Mouse (Mus musculus): ENCODE measurements around the gene 2010111I01Rik. TPM values are rescaled to one million over a fixed set of nuclear protein-coding genes. Genes with fewer than 3 reads are reported as not detected.

2010111I01Rik gene
- total RNA-seq, 1 experiment from 2014 or later, result 66.2 TPM

DNA sequence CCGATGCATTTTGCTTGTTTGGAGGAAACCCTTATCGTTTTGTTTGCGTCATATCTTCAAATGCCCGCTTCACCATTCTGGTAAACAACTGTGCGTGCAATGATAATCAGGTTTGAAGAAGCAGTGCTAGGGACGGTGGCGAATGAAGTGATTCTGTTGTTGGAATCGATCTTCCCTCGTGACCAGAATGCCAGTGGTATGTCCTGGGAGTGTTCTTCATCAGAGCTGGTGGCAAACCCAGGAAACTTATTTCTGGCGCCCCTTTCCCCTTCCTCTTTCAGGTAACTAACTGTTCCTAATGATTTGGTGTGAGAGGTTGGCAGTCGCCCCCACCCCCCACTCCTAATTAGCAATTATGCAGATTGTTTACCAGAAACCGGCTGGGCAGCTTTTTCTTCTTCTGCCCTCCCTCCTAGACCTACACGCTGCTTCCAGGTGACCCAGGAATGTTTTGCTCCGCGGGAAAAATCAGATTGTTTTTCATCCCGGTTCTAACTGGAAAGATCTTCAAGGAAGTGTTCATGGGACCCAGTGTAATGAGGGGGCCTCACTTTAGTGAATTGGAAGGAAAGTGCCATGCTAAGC, 307.4 kb downstream of the 2010111I01Rik start:
- no peak for ATAC-seq (replicated peaks; ENCODE audit: low read depth, poor library complexity, severe bottlenecking)

DNA sequence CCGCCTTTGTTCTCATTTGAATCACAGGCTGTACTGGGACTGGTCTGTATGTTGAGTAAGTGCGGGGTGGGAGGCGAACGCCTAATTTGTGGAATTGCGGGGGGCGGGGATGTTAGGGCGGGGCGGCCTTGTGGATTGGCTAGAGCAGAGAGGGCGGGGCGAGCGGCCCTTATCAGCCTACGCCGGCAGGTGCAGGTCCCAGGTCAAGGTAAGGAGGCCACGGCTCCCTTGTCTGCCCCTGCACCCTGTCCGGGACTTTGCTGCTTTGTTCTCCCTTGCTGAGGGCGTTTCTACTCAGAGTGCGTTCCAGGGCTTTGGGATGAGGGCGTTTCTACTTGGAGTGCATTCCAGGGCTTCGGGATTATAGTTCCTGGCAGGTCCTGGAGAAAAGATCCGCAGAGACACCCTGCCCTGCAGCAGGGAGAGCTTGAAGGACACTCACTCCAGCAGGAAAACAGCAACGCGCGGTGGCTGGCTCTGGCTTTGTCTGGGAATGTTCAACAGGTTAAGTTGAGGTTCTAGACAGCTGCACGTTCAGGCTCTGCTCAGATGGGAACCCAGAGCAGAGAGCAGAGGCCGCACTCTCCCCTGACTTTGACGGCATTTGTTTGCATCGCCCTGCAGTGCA, 308.0 kb downstream of the 2010111I01Rik start:
- no peak for ATAC-seq (replicated peaks; ENCODE audit: low read depth, poor library complexity, severe bottlenecking)

DNA sequence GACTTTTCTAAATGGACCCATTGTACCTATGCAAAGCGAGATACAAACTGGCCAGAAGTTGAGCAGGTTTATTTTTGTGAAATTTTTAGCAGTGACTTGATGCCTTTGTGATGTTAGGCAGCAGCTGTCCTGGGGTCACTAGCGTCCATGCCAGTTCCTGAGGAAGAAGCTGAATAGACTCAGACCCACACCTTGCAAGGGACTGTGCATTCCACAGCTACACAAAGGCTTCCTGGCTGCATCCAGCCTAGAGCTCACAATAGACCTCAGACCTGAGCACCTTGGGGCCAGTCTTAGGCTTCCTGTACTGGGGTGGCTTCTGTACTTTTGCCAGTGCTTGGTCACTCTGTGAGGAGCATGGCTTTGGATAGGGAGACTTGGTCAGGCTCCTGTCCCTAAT, 309.2 kb downstream of the 2010111I01Rik start:
- ATAC-seq (replicated peaks; ENCODE audit: low read depth, poor library complexity, severe bottlenecking), result no peak

DNA sequence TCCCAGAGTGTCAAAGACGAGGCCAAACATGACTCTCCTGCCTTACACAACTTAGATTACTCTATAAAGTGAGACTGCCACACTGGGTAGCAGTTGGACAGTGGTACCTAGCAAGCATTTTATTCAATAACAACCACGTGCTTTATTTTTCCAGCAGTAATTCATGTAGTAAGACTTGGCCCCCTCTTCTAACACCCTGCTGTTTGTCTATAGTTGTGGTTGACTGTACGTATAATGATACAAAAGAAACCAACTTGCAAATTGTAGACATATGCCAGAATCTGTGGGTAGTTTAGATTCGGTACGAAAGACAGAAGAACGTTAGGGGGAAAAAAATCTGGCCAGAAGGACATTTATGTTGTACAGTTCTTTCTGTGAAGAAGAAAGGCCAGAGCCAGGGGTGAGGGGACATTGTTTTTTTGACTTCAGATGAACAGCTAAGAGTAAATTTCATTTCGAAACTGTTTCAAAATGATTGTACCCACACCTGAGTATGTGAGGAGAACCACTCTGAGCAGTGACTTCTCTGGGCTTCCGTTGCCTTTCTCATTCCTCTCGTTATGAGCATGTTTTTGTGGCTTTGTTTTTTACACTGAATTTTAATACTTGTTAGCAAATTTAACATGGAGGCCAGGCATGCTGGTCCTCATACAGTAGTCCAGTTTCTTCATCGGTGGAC, 309.9 kb downstream of the 2010111I01Rik start:
- ATAC-seq (replicated peaks; ENCODE audit: low read depth, poor library complexity, severe bottlenecking), result no peak

DNA sequence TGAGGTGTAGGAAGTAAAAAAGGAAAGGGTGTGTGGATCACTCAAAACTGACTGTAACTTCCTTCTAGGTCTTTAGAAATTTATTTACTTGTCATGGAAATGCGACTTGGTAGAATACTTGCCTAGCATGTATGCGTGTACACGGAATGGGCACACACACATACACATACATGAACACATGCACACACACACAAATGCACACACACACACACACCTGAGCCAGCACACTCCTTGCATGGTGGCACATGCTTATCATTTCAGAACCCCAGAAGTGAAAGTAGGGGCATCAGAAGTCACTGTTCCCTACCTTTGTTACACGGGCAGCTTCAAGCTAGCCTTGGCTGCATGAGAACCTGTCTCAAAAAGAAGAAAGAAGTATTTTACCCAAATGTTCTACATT, 311.7 kb downstream of the 2010111I01Rik start:
- ATAC-seq (replicated peaks; ENCODE audit: low read depth, poor library complexity, severe bottlenecking), result no peak

DNA sequence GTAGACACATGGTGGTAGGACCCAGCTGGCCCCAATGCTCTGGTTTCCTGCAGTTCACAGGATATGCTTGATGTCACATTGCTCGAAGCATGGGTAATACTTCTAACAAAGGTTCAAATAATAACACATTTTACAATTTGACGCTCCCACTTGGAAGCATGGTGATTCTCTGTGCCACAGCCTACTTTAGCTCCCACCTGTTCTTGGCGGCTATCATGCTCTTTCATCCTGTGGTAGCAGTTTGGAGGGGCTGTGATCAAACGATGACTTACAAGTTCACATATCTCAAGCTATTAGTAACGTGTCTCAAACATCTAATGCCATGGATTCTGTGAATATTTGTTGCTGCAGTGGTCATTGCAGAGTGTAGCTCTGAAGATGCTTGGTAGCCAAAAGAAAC, 312.6 kb downstream of the 2010111I01Rik start:
- no peak for ATAC-seq (replicated peaks; ENCODE audit: low read depth, poor library complexity, severe bottlenecking)

DNA sequence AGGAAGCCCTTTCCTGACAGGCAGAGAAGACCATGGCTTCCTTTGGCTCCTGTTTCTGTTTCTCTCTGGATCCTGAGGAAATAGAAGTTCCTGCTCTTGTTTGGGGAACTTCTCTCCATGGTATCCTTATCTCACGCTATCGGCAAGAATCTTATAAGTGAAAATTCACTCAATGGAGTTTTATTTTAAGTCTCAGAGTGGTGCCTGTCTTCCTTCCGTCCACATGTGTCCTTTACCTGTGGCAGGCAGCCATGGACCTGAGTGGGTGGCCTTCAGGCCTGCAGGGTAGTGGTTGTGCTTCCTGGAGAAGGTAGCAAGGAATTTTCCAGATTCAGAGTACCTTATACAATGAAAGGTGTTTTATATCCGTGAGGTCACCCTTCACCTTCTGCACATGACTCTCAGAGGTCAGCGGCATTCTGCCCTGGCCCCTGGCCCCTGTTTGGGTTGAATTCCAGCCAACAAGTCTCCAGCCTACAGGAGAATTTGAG, 313.5 kb downstream of the 2010111I01Rik start:
- ATAC-seq (replicated peaks; ENCODE audit: low read depth, poor library complexity, severe bottlenecking), result no peak

DNA sequence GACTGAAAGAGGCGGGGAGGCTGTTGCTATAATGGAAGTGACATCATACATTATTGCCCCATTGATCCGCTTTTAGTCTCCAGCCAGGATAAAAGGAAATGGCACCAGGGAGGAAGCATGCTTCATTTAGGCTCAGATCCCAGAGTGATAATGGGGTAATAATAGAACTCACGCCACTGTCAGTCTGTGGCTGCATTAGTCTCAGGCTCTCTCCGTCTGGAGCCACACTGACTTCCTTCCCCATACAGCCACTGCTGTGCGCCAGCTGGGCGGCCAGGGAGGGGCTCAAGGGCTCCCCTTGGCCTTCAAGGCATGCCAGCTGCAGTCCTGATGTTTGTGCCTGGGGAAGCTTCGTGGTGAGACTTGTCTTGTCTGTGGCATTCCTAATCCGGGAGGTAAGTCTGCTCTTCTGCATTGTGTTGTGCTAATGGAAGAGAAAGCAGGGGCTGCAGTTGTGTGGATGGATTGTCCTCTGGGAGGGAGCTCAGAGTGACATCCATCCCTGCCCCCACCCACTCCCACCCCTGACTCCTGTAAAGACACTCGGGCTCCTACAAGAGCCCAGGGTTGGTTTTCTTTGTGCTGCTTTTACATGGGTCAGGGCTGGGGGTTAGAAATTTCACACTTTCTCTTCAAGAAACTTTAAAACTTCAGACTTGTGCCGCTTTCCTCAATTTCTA, 314.2 kb downstream of the 2010111I01Rik start:
- peak; percentile 98 for ATAC-seq (replicated peaks; ENCODE audit: low read depth, poor library complexity, severe bottlenecking)

DNA sequence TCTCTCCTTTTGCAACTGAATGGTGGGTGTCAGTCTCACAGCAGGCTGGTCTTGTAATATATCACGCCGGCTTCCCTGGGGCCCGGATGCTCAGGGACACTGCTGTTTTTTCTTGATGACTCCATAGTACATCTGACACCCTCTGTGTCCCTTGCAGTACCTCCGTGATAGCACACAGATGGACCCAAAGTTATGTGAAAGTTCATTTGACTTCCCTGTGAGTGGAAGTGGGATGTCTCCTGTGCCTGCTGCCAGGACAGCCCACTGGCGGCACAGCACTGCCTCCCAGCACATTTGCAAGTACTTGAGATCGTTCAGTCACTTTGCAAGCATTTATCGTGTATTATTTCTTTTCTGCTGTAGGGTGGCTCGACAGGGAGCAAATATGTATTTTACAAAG, 315.1 kb downstream of the 2010111I01Rik start:
- ATAC-seq (replicated peaks; ENCODE audit: low read depth, poor library complexity, severe bottlenecking), result no peak

DNA sequence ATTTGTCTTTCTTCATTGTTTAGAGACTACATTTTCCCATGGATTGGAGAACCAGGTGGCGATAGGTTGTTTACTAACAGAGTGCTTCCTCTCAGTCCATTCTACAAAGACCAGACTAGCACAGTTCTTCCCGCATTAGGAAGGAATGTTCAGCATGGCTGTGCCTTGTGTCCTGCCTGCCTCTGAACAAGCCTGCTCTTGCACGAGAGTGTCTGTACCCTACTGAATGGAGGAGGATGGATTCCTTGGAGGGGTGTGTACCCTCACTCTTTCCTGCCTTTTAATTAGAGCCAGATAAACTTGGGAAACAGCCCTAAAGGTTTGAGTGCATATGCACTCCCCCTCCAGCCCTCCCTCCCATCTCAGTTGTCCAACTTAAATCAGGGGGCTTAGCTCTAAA, 315.7 kb downstream of the 2010111I01Rik start:
- no peak for ATAC-seq (replicated peaks; ENCODE audit: low read depth, poor library complexity, severe bottlenecking)

DNA sequence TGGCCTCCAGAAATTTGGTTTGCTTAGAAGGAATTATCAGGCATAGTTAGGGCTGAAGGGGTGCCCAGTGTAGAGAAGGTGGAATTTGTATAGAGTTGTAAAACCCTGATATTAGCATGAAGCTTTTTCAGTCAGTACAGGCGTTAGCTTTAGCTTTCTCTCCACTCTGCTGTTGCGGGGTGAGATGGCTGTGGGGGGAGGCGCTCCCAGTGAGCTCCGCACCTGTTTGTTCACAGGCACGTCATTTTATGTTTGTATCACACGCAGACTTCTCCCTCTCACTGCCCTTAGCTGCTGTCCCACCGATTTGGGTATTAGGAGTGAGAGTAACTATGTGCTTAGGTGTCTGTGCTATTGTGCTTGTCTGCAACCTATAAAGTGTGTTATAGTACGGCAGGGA, 316.5 kb downstream of the 2010111I01Rik start:
- ATAC-seq (replicated peaks; ENCODE audit: low read depth, poor library complexity, severe bottlenecking), result no peak

DNA sequence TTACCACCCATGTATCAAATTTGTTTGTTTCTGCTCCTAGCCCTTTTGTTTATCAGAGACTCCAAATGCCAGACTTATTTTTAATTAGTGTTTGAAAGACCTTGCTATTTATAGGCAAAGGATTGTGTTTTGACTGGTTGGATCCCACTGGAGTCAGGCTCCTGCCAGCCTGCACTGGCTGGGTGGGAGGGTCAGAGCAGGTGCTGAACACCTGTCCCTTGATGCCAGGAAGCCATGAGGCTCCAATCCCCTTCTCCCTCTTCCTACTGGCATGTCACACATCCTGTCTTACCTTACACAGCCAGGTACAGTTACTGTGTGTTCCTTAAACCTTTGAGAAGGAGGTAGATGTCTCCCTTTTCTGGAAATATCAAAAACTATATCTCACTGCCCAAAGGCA, 318.5 kb downstream of the 2010111I01Rik start:
- no peak for ATAC-seq (replicated peaks; ENCODE audit: low read depth, poor library complexity, severe bottlenecking)

DNA sequence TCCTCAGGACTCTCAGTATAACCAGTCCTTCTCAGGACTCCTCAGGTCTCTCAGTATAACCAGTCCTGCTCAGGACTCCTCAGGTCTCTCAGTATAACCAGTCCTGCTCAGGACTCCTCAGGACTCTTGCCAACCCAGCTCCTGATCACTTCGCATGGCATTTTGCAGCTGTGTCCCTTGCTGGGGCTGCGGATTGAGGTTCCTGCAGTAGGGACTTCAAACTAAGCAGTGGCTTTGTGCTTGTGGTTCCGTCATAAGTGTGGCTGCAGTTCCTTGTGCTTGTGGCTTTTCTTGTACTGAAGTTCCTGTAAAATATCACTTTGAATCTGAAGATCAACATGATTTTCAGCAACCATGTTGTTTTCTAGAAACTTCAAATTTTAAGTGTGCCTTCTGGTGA, 320.1 kb downstream of the 2010111I01Rik start:
- peak; percentile 42; the same call in 1 of the 2 replicates for ATAC-seq (replicated peaks; ENCODE audit: low read depth, poor library complexity, severe bottlenecking)

DNA sequence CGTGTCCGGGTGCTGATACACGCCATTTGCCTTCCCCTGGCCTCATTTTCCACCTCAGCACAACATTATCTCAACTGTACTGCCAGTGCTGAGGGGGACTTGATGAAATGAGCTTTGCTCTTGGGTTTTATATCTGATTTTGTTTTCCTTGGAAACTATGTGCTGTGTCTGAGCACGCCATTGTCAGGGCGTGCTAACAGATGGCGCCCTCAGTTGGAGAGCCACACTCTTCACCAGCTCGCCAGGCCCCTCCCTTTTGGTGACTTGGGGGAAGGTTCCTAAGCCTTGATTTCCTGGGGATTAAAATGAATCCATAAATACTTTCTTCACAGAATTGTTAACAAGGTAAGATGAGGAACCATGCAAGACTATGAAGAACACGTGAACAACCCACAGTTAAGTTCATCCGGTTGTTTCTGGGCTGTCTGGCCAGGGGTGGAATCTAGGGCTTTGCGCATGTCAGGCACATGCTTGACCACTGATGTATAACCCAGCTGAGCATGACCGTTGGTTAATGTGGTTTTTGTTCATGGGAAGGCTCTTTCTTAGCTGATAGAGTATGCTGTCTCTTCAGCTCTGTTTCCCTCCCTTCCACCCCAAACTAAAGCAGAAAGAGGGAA, 321.9 kb downstream of the 2010111I01Rik start:
- ATAC-seq (replicated peaks; ENCODE audit: low read depth, poor library complexity, severe bottlenecking), result peak; percentile 64

DNA sequence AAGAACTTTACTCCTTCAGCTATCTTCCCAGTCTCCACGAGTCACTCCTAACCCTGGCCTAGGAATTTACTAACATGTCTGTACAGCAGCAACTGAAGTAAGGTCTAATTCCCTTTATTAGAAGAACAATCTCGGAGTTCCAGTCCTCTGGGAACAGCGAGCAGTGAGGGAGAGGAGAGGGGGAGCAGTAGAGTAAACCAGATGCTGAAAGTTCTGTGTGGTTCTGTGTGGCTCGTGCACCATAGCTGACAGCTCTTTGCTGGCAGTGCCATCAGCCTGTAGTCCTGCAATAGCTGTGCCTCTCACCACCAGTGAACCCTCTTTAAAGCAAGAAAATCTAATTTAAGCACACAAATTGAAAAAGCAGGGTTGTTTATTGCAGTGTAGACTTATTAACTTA, 324.5 kb downstream of the 2010111I01Rik start:
- ATAC-seq (replicated peaks; ENCODE audit: low read depth, poor library complexity, severe bottlenecking), result no peak

DNA sequence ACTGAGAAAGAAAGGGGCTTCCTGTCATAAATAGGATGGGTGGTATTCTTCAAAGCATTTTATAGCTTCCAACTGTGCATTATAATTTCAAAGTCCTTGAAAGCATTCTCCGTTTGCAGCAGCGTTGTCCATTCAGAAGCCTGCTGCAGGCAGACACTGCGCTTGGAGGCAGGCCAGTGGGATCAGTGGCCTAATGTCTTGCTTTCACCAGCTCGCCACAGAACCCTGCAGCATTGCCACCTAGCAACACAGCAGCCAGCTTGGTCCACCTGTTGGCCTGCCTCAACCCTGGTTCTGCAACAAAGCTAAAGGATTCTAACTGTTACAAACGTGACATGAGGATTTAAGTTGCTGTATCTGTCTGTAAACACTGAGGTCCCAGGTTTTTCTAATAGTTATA, 325.0 kb downstream of the 2010111I01Rik start:
- no peak for ATAC-seq (replicated peaks; ENCODE audit: low read depth, poor library complexity, severe bottlenecking)

DNA sequence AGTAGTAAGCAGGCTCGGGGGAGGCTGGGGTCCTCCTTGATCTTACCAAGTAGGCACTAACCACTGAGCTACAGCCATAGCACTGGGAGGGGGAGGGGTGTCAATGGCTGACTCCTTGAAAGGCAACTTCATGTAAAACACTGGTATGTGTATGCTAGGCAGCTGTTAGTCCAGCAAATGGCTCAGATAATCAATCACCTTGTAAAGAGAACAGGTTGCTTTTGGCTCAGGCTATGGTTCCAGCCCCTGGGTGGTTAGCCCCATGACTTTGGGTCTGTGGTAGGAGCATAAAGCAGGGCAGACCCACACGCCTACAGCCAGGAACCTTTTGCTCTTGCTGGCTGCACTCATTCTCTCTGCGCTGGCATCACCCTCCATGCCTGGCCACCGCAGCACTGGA, 325.4 kb downstream of the 2010111I01Rik start:
- no peak for ATAC-seq (replicated peaks; ENCODE audit: low read depth, poor library complexity, severe bottlenecking)

DNA sequence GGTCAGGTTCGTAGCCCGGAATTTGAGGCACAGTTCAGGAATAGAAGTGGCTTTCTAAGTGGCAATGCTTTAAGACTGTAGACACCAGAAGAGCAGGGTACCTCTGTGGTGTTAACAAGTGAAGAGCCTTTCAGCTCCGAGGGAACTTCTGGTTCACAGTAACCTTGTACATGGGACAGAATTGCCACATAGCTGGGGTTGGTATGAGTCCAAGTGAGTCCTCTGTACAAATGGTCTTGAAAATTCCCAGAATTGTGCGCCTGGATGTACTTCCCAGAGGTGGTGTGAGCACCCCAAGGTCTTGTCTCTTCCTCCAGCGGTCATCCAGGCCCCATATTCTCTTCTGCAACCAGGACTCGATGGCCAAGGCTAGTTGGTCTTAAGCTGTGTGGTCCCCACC, 326.3 kb downstream of the 2010111I01Rik start:
- ATAC-seq (replicated peaks; ENCODE audit: low read depth, poor library complexity, severe bottlenecking), result no peak

DNA sequence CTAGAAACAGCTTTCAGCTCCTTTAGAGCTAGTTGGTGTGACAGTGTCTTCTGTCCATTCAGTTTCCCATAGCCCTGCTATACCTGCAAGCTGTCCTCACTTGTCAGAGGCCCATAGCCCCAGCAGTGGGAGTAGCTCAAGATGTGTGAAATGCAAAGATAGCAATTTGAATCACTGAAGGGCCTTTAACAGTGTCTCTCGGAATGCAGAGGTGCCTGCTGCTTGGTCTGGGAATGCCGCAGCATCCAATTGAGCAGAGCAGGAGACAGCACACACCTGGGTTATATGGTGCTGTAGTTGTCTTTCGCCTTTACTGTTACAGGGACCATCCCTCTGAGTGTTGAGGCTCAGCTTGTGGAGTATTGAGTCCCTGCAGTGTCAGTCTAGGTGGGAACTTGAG, 329.0 kb downstream of the 2010111I01Rik start:
- 0 out of 2 replicates have a peak, but pooled peaks have one; percentile 12 for ATAC-seq (replicated peaks; ENCODE audit: low read depth, poor library complexity, severe bottlenecking)

Data from common myeloid progenitor, adult 5-6 weeks (primary cell).